In genomic region chr5:149229619-149230339, GRCm38 (mm10) we compare ENCODE assay signal across 8 mouse cellular contexts. TPM values are rescaled to one million over a fixed set of nuclear protein-coding genes. Genes with fewer than 3 reads are reported as not detected.
A peak's percentile ranks its signal among the peaks of the same experiment; 100 is the strongest.
DNase-seq lines count a peak whose midpoint lies in the region; ATAC-seq and TF ChIP-seq lines count a peak whose summit lies in the region.

No protein-coding gene starts in this region.

- H3K79me2 ChIP-seq in liver, adult 2 months (ENCODE audit: control insufficient read depth, insufficient read depth, low read length) = no peaks in the 10 kb centered on the region

- no peaks in the 10 kb centered on the region for H3K27me3 ChIP-seq in liver, adult 2 months (ENCODE audit: control insufficient read depth, insufficient read depth, low read length)
- H3K27me3 ChIP-seq in embryonic facial prominence, embryonic 10.5 days (replicated peaks; ENCODE audit: low read depth, poor library complexity, severe bottlenecking) = no peaks in the 10 kb centered on the region
- H3K27me3 ChIP-seq in intestine, embryonic 15.5 days (replicated peaks) = no peaks in the 10 kb centered on the region
- H3K27me3 ChIP-seq in neural tube, embryonic 14.5 days (ENCODE audit: control insufficient read depth, insufficient read depth, low read length) = no peaks in the 10 kb centered on the region

- no peak for DNase-seq in liver, adult 2 months (ENCODE audit: extremely low read depth, low read depth, low spot score)
- DNase-seq in liver = no peak
- no peak for DNase-seq in embryonic facial prominence, embryonic 10.5 days (ENCODE audit: low spot score)
- no peak for DNase-seq in gastrocnemius, postnatal 14 days
- DNase-seq in layer of hippocampus, postnatal 36 days = no peak
- no peak for DNase-seq in retina, postnatal 1 day

- no peak for TF ChIP-seq CTCF in liver, adult 2 months (IDR thresholded peaks at IDR 0.05; ENCODE audit: low read depth, low read length)

- 81% methylated on average over 18 of the region's 18 CpGs for WGBS in liver, adult 2 months
- WGBS in embryonic facial prominence, embryonic 10.5 days = 69% methylated on average over 18 of the region's 18 CpGs
- 73% methylated on average over 18 of the region's 18 CpGs for WGBS in intestine, embryonic 15.5 days
- WGBS in neural tube, embryonic 14.5 days = 75% methylated on average over 18 of the region's 18 CpGs

- H3K4me1 ChIP-seq in liver, adult 2 months (ENCODE audit: control insufficient read depth, insufficient read depth, low read length) = no peaks in the 10 kb centered on the region
- peaks cover 12% of the 10 kb centered on the region for H3K4me1 ChIP-seq in embryonic facial prominence, embryonic 10.5 days
- H3K4me1 ChIP-seq in intestine, embryonic 15.5 days (replicated peaks) = no peaks in the 10 kb centered on the region
- H3K4me1 ChIP-seq in neural tube, embryonic 14.5 days (ENCODE audit: control insufficient read depth, insufficient read depth, low read length) = no peaks in the 10 kb centered on the region

- ATAC-seq in intestine, embryonic 15.5 days = no peak
- ATAC-seq in neural tube, embryonic 14.5 days (ENCODE audit: low read depth) = peak; percentile 19

- H3K36me3 ChIP-seq in liver, adult 2 months (ENCODE audit: control insufficient read depth, insufficient read depth, low read length) = no peaks in the 10 kb centered on the region
- no peaks in the 10 kb centered on the region for H3K36me3 ChIP-seq in embryonic facial prominence, embryonic 10.5 days (replicated peaks)
- H3K36me3 ChIP-seq in intestine, embryonic 15.5 days = no peaks in the 10 kb centered on the region
- H3K36me3 ChIP-seq in neural tube, embryonic 14.5 days (ENCODE audit: control insufficient read depth, insufficient read depth, low read length) = no peaks in the 10 kb centered on the region

- H3K9ac ChIP-seq in liver, adult 2 months (ENCODE audit: low read depth, low read length) = peak overlapping the region; percentile 64
- H3K9ac ChIP-seq in intestine, embryonic 15.5 days = peak overlapping the region; percentile 36
- H3K9ac ChIP-seq in neural tube, embryonic 14.5 days (replicated peaks; ENCODE audit: low read depth, low read length) = no peak overlapping the region; the same call in 1 of the 2 replicates

- peak overlapping the region; percentile 23 for H3K4me3 ChIP-seq in liver, adult 2 months (ENCODE audit: insufficient read depth, low read depth, low read length)
- peak overlapping the region; percentile 65 for H3K4me3 ChIP-seq in embryonic facial prominence, embryonic 10.5 days
- H3K4me3 ChIP-seq in intestine, embryonic 15.5 days (replicated peaks) = peak overlapping the region; percentile 46
- H3K4me3 ChIP-seq in neural tube, embryonic 14.5 days (ENCODE audit: low read depth, low read length) = peak overlapping the region; percentile 43

- peak overlapping the region; percentile 57 for H3K4me2 ChIP-seq in intestine, embryonic 15.5 days (replicated peaks)
- peak overlapping the region; percentile 42 for H3K4me2 ChIP-seq in neural tube, embryonic 14.5 days (ENCODE audit: low read depth, low read length)

- 0 out of 2 replicates have a peak, but pooled peaks cover 3% of the 10 kb centered on the region for H3K9me3 ChIP-seq in embryonic facial prominence, embryonic 10.5 days
- no peaks in the 10 kb centered on the region for H3K9me3 ChIP-seq in intestine, embryonic 15.5 days
- H3K9me3 ChIP-seq in neural tube, embryonic 14.5 days (ENCODE audit: control insufficient read depth, low read length) = no peaks in the 10 kb centered on the region

- intact Hi-C loops in gastrocnemius, postnatal 14 days (cut with DNase I; ENCODE audit: low total_unique reads) = no loop called here

- no peak for TF ChIP-seq POLR2A in liver, adult 2 months (IDR thresholded peaks at IDR 0.05; ENCODE audit: extremely low read depth, insufficient read depth, low read length)

- peak overlapping the region; percentile 78 for H3K27ac ChIP-seq in liver, adult 2 months (replicated peaks; ENCODE audit: insufficient read depth, low read depth, low read length)
- H3K27ac ChIP-seq in embryonic facial prominence, embryonic 10.5 days (replicated peaks) = peak overlapping the region; percentile 89
- peak overlapping the region; percentile 86 for H3K27ac ChIP-seq in intestine, embryonic 15.5 days
- H3K27ac ChIP-seq in neural tube, embryonic 14.5 days (ENCODE audit: low read depth, low read length) = peak overlapping the region; percentile 72; the same call in 1 of the 2 replicates

RNA-seq across cellular contexts. Expression of gene Alox5ap, which starts 34.8 kb away (rescaled TPM):
- total RNA-seq in liver, adult 2 months (2014; rRNA removed) = 2.3 and 3.8 TPM in 2 replicates
- 4.8 and 6.4 TPM in 2 replicates for polyA plus RNA-seq in liver, adult 2 months (2012; rRNA removed)
- 5.5 and 5.8 TPM in 2 replicates for polyA plus RNA-seq in embryonic facial prominence, embryonic 10.5 days (2016; fragmentation: Nextera tagmentation; extraction: Ambion mirVana)
- 11.7 and 13.2 TPM in 2 replicates for polyA plus RNA-seq in intestine, embryonic 15.5 days (2015; fragmentation: Nextera tagmentation; extraction: Ambion mirVana)
- 11.0 and 13.3 TPM in 2 replicates for polyA plus RNA-seq in neural tube, embryonic 14.5 days (2014; fragmentation: Nextera tagmentation; extraction: Ambion mirVana)
- total RNA-seq in gastrocnemius, postnatal 14 days (2021) = 1 to 10 TPM; 8.2 to 9.5 TPM
- total RNA-seq in layer of hippocampus, postnatal 36 days (2021) = 10 to 100 TPM in 1 of 2 experiments, 1 to 10 TPM in 1; 9.8 to 12.4 TPM

RNA-seq across cellular contexts. Expression of gene Hmgb1, which starts 45.5 kb away (rescaled TPM):
- total RNA-seq in liver, adult 2 months (2014; rRNA removed) = 106 and 131 TPM in 2 replicates
- 17.1 and 21.0 TPM in 2 replicates for polyA plus RNA-seq in liver, adult 2 months (2012; rRNA removed)
- polyA plus RNA-seq in embryonic facial prominence, embryonic 10.5 days (2016; fragmentation: Nextera tagmentation; extraction: Ambion mirVana) = 1,556 and 1,753 TPM in 2 replicates
- polyA plus RNA-seq in intestine, embryonic 15.5 days (2015; fragmentation: Nextera tagmentation; extraction: Ambion mirVana) = 1,042 and 1,306 TPM in 2 replicates
- polyA plus RNA-seq in neural tube, embryonic 14.5 days (2014; fragmentation: Nextera tagmentation; extraction: Ambion mirVana) = 766 and 814 TPM in 2 replicates
- 100 to 1,000 TPM; 125 to 131 TPM for total RNA-seq in gastrocnemius, postnatal 14 days (2021)
- 100 to 1,000 TPM; 136 to 137 TPM for total RNA-seq in layer of hippocampus, postnatal 36 days (2021)

RNA-seq across cellular contexts. Expression of gene Uspl1, which starts 45.6 kb away (rescaled TPM):
- total RNA-seq in liver, adult 2 months (2014; rRNA removed) = 17.0 and 17.1 TPM in 2 replicates
- 4.8 and 6.2 TPM in 2 replicates for polyA plus RNA-seq in liver, adult 2 months (2012; rRNA removed)
- 76.3 and 78.3 TPM in 2 replicates for polyA plus RNA-seq in embryonic facial prominence, embryonic 10.5 days (2016; fragmentation: Nextera tagmentation; extraction: Ambion mirVana)
- polyA plus RNA-seq in intestine, embryonic 15.5 days (2015; fragmentation: Nextera tagmentation; extraction: Ambion mirVana) = 33.7 and 37.1 TPM in 2 replicates
- 68.5 and 71.3 TPM in 2 replicates for polyA plus RNA-seq in neural tube, embryonic 14.5 days (2014; fragmentation: Nextera tagmentation; extraction: Ambion mirVana)
- total RNA-seq in gastrocnemius, postnatal 14 days (2021) = 10 to 100 TPM; 18.9 to 20.4 TPM
- 10 to 100 TPM; 35.5 to 39.5 TPM for total RNA-seq in layer of hippocampus, postnatal 36 days (2021)

Comparison
In these comparisons a context has a peak if more than half of its experiments do, and no peak if none do; other contexts are left out.
1. RNA of gene Hmgb1, which starts 45.5 kb away (polyA plus RNA-seq): 1,556 to 1,753 TPM in embryonic facial prominence, embryonic 10.5 days, 1,042 to 1,306 TPM in intestine, embryonic 15.5 days and 766 to 814 TPM in neural tube, embryonic 14.5 days; 17.1 to 21.0 TPM in liver, adult 2 months; every median in the first group is over 10 times any median in the second.
2. Peak in every context shown above with its lines, with median percentiles within 50 percentile points of each other: H3K27ac ChIP-seq and H3K4me3 ChIP-seq.